Mouse (Mus musculus) left cerebral cortex, postnatal 25 days (tissue): ENCODE data around the gene Gm44579. TPM values are rescaled to one million over a fixed set of nuclear protein-coding genes. Genes with fewer than 3 reads are reported as not detected.
A peak's percentile ranks its signal among the peaks of the same experiment; 100 is the strongest.

Source experiments
- DNase-seq, 2 experiments: peaks; one replicate each; pipeline ENCODE4 v3.0.0; 2022; ENCODE audit warnings: low spot score in 2 of 2, mixed read lengths in 1 of 2
- intact Hi-C: fragments of 180-260 bp; cut with DNase I; formaldehyde crosslinking; loops from one replicate; pipeline ENCODE4 v1.15.1; 2025
- total RNA-seq, 2 experiments: library from RNA; stranded (reverse); gene quantifications; 2 replicates each; pipeline ENCODE4 v1.2.3; 2021

Gene Gm44579
- total RNA-seq = not detected

DNA sequence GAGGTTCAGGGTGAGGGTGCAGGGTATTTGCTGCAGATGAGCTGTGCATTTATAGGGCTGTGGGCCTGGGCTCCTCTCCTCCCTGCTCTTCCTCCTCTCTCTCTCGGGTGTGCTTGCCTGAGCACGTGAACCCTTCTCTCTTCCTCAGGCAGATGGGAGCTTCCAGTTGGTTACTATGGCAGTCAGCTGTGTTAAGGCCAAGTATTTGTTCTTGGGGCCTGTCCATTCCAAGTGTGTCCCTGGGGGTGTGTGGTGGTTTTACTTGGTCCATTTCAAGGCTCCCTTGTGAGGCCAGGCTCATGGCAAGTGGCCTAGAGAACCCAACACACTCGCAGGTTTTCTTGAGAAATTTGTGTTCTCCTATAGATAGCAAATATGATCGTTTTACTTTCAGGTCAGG lies at the start of gene Gm44579, which contains the start of gene Olfr287:
Gene Gm44579 (minus strand): TSS at position 101 of the 400 bp plus-strand sequence.
Gene Olfr287 (minus strand): TSS at position 180 of the 400 bp plus-strand sequence.
- DNase-seq = peak in 1 of 2 experiments; percentile 16
- intact Hi-C loops = no loop called here

GRCm38 (mm10) chr15:98257776-98258175 lies 37.0 kb upstream of the Gm44579 start:
- no peak for DNase-seq
- intact Hi-C loops = no loop called here

DNA sequence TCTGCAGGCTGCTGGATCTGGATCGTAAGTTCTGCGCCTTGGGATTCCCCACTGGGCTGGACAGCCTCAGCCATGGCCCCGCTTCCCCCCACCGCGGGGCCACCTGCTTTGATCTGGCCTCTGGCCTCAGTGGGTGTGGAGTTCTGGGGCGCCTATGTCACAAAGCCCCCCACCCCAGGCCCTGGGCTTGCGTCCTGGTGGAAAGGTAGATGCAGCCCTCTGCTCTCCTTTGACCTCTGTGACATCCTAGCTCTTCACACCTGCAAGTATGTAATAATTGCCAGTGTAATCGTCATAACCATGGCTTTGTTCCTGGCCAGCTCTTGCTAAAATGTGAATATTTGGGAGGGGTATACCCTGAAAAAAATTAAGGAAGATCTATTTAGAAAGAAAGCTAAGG lies 36.4 kb upstream of the Gm44579 start, which contains the start of gene H1fnt:
Gene H1fnt (minus strand): TSS at position 101 of the 400 bp plus-strand sequence.
- no peak for DNase-seq
- intact Hi-C loops = no loop called here

DNA sequence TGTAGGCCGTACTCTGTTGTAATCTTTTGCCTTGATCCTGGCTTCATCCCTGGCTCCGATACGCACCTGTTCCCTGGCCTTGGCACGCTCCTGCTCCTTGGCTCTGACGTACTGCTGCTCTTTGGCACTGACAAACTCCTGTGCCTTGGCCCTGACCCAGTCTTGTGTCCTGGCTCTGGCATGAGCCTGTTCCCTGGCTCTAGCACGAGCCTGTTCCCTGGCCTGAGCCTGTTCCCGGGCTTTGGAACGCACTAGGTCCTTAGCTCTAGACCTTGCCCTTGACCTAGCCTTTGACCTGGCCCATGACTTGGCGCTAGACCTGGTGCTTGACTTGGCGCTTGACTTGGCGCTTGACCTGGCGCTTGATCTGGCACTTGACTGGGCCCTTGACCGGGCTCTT lies 35.5 kb upstream of the Gm44579 start:
- intact Hi-C loops = no loop called here
- DNase-seq = no peak

DNA sequence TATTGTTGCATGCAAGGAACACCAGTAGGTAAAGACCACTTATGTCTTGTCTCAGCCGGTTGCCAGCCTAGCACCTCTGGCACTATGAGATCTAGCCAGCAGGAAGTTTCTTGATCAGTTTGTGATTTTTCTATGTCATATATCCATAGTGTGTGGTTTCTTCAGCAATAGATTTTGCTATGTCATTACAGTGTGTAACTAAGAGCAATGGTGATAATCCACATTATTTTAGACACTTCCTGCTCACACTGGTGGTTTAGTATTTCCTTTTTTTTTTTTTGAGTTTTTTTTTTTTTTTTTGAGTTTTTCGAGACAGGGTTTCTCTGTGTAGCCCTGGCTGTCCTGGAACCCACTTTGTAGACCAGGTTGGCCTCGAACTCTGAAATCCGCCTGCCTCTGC lies 14.7 kb upstream of the Gm44579 start:
- intact Hi-C loops = no loop called here
- DNase-seq = no peak

DNA sequence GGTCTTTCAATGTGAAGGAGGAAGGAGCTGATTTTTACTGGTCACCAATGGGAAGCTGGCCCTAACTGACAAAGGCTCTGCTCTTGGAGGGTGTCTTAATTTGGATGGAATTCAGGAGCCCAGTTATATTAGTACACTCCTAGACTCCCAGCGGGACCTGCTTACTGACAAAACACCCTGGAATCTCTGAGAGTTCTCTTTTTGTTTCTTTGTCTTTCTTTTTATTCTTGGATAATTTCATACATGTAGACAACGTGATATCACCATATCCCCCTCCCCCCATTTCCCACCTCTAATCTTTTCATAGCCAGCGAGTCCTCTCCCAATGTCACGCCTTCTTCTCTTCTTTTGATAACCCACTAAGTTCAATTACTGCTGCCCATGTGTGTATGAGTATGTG lies 13.6 kb upstream of the Gm44579 start, which contains the start of gene Olfr286:
Gene Olfr286 (minus strand): TSS at position 101 of the 400 bp plus-strand sequence.
- intact Hi-C loops = no loop called here
- DNase-seq = no peak

- no peak for DNase-seq
- intact Hi-C loops = no loop called here
These were observed 5.3 kb upstream of the Gm44579 start for GRCm38 (mm10) chr15:98226096-98226495.

- intact Hi-C loops = no loop called here
These were observed 4.8 kb upstream of the Gm44579 start for GRCm38 (mm10) chr15:98225610-98226009.

DNA sequence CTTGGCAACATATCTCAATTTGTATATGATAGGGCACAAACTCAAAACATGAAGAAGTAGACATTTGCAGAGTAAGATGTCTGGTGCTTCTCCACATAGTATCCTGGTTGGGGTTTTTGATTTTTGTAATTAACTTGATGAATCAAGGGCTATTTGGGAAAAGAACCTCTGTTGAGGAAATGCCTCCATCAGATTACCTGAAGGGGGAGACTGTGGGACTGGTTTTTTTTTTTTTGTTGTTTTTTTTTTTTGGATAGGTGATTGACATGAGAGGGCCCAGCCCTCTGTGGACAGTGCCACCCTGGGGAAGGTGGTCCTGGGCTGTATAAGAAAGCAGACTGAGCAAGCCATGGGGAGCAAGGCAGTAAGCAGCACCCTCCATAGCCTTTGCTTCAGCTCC lies 1.6 kb upstream of the Gm44579 start:
- no peak for DNase-seq
- intact Hi-C loops = no loop called here

More at GRCm38 (mm10) chr15:98225610-98226009, 4.8 kb upstream of the Gm44579 start:
- DNase-seq = no peak

- intact Hi-C loops = no loop called here
- no peak for DNase-seq
These were observed 6.6 kb downstream of the Gm44579 start for GRCm38 (mm10) chr15:98214130-98214529.

DNA sequence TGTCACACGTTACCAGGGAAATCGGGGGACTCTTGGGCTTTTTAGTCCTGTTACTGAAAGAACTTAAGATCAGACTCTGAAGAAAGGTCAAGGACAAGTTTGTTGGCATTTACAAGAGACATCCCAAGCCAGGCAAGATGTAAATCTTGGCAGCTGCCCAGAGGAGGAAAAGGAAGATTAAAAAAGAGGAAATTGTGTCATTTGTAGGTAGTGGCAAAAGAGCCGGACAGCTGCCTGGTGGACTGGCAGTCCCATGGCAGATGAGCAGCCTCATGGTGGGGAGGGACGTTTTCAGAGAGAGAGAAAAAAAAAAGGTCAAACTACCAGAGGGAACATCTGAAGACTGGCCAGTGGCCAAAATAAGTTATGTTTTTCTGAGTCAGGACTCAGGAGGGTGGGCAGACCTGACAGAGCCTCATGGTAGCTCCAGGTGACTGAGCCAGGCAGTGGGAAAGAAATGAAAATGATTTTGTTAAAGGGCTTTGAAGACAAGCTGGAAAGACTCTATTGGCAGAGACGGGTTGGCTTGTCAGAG lies 7.4 kb downstream of the Gm44579 start:
- no peak for DNase-seq
- intact Hi-C loops = no loop called here

DNA sequence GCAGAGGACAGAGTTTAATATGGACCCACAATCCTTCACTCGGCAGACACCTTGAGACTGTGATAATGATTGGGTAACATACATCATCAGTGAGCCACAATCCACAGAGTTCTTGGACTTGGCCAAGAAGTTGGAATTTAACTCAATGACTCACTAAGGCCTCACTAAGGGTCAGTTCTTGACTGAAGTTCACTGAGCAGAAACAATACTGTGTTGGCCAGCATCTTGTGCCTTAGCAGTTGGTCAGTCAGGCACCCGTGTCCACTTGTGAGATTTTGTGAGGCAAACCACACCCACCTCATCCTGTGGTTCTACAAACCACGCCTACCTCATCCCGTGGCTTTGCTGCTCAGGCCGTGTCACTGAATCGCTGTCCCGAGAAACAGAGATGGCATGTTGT lies 11.1 kb downstream of the Gm44579 start:
- intact Hi-C loops = no loop called here

DNA sequence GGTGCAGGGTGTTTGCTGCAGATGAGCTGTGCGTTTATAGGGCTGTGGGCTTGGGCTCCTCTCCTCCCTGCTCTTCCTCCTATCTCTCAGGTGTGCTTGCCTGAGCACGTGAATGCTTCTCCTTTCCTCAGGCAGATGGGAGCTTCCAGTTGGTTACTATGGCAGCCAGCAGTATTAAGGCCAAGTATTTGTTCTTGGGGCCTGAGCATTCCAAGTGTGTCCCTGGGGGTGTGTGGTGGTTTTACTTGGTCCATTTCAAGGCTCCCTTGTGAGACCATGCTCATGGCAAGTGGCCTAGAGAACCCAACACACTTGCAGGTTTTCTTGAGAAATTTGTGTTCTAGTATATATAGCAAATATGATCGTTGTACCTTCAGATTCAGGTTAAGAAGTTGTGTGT lies 25.3 kb downstream of the Gm44579 start, which contains the start of gene Olfr288:
Gene Olfr288 (minus strand): TSS at position 101 of the 400 bp plus-strand sequence.
- intact Hi-C loops = no loop called here
- no peak for DNase-seq

More for the DNA sequence above, 11.1 kb downstream of the Gm44579 start:
- no peak for DNase-seq

GRCm38 (mm10) chr15:98184456-98184855 lies 36.3 kb downstream of the Gm44579 start:
- intact Hi-C loops = loop anchor here (5.0 kb wide), 1 partner anchor 113 kb away; the partner anchor contains the start of gene Zfp641
- no peak for DNase-seq

DNA sequence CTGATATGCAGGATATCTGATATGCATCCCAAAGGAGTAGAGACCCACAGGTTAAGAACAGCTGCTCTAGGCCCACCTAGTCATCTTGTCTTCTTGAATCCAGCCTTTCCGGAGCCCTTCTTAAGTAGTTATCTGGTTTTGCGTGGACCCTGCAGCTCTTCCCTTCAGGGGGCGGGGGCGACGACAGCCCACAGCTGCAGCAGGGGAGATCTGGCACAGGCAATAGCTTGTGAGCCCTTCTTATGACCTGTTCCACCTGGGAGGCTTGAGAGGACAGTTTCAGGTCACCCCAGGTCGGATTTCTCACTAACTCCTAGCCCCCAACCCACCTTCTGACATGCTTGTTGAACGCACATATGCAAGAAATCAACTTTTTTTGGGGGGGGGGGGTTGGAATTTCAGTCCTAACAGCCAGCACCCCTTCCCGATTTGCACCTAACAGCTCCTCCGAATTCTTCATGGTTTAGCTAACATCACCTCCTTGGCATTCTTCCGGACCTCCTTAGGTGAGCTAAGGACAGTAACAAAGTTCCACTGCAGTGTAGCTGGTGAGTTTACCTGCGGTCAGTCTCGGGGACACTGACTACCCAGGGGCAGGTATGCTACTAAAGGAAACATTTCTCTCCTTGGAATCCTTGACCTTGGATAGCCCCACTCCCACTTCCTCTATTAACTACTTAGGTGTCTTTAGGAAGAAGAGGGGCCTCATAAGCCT lies 38.8 kb downstream of the Gm44579 start:
- no peak for DNase-seq

DNA sequence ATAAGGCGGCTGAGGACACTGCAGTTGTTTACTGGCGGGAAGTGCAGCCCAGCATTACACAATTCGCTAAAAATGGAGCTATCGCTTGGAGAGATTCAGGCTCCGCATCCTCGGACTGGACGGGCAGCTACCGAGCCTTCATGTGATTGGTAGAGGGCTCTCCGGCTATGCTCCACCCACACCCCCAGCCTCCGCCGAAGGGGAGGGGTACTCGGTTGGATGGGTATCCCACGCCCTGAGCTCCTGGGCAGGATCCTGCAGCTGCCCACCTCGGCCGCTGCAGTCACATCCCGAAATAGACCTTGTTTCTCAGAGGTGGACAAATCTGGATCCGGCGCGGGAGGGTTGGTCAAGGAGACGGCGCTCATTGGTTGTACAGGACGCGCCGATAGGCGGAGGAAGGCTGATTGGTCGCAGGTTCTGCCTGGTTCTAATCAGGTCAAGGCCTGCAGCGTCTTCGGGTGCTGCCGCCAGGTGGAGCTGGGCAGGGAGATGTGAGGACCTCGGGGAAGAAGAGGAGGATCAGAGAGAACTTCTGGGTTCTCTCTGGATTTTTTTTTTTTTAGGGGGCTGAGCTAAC lies 39.6 kb downstream of the Gm44579 start:
- peak; percentile 91 to 98 for DNase-seq
- intact Hi-C loops = loop anchor here (2.0 to 5.0 kb wide), 2 partner anchors 116 to 210 kb away; partner anchors contain the start of gene Zfp641

More for the DNA sequence above, 38.8 kb downstream of the Gm44579 start:
- intact Hi-C loops = loop anchor here (2.0 to 5.0 kb wide), 2 partner anchors 115 to 209 kb away; partner anchors contain the start of gene Zfp641

GRCm38 (mm10) chr15:98180567-98181131 lies 40.1 kb downstream of the Gm44579 start:
- intact Hi-C loops = loop anchor here (2.0 to 5.0 kb wide), 2 partner anchors 117 to 210 kb away; partner anchors contain the start of gene Zfp641
- no peak for DNase-seq

- intact Hi-C loops = no loop called here
- no peak for DNase-seq
These were observed 43.5 kb downstream of the Gm44579 start for GRCm38 (mm10) chr15:98177320-98177719.

DNA sequence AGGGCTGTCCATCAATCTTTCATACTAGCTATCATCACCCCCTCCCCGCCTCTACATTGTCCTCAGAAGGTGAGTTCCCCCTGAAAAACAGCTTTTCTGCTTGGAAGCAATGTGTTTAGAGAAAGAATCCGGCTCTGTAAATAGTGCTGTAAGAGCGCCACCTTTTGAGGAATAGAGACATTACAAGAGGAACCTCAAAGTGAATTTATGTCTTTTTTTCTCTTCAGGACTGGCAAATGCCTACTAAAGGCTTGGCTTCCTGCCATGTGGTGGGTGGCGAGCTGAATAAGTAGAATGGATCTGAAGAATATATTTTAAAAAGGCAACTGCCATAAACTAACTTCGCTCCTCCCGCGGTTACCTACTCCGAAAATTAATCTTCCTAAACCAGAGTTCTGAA lies 47.0 kb downstream of the Gm44579 start:
- intact Hi-C loops = no loop called here

DNA sequence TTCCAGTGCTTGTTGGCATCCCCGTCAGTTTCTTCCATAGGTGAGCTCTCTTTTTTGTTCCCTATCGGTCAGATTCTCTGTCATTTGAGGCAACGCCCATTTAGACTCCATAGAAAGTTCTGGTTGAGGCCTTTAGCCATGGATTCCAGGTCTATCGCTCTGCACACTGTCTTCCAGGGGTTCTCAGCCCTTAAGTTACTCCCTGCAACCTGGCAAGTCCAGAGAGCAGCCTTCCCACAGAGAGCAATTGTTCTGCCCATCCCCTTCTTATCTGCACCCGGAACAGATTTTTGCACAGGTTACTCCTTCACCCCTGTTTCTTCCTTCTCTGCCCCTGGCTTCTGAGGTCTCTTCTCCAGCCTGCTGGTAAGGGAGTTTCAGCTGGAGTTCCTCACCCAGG lies 48.7 kb downstream of the Gm44579 start:
- intact Hi-C loops = no loop called here

More for the DNA sequence above, 47.0 kb downstream of the Gm44579 start:
- peak; percentile 87 to 94 for DNase-seq

More for the DNA sequence above, 48.7 kb downstream of the Gm44579 start:
- DNase-seq = no peak
